Mouse (Mus musculus): Measurements from ENCODE around the gene Cacna1a. TPM values are rescaled to one million over a fixed set of nuclear protein-coding genes. Genes with fewer than 3 reads are reported as not detected.
"Not testable (repeated sequence)": the region's sequence is repeated elsewhere in the genome, so short reads cannot be mapped to it uniquely, and the experiment has no call there.

The Cacna1a gene
- total RNA-seq, 4 experiments from 2014 or later, result 1.3 to 3.6 (median 2.8) TPM

DNA sequence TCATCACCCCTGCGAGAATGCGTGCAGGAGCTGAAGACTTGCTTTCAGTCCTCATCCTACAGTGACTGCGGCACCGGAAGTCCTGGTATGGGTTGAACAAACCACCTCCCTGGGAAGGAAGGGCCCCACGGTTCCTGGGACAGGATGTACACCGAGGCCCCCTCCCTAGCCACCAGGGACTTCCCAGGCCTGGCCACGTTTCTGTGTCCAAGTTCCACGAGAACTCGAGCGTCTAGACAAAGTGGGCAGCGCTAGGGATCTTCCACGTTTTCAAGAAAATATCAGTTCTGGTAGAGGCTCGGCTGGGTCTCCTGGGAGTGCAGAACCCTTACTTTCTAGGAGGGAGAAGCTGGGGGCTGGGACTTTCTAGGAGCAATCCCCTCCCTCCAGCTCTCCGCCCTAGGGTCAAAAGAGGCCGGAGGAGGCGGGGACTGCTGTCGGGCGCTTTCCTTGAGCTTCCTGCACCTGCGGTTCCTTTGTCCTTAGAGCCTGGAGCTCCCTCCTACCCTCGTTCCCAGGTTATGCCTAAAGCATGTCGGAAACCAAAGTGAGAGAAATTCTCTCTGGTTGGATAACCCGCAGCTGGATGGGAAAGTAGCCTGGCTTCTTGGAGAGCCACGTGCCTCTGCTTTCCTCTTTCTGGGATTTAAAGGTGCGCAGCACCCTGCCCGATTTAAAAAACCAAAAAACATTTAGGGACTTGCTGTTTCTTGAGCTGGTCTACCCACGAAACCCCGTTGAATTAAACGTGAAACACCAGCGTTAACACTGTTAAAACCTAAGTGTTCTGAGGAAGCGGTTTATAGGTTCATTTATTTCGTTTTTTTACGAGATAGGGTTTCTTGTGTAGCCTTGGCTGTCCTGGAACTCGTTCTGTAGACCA, 271.9 kb downstream of the Cacna1a start:
- DNase-seq (ENCODE audit: low spot score), result peak; percentile 88

DNA sequence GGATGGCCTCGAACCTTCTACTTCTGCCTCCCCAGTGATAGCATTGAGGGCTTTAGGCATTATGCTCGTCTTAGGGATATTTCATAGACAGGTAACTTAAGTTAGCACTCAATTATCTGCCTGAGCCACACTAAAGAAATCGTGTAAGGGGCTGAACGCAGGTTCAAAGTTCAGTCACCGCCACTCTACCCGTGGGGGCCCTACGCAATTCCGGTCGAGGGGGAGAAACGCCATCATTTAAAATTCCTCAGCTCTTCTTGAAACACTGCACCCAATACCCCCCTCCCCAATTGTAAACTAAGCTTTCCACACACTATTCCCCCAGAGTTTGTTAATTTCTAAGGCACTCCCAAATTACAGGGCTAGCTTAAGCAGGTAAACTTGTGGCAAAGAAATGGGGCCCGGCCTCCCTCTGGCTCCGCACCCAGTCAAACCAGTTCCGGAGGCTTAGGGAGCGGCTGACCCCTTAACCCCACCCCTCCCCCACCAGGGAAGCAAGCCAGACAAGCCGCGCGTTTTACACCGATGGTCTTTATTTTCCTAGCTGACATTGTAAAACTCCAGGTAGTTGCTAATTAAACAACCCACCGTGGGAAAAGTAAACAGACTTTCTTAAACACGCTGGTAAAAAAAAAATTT, 272.7 kb downstream of the Cacna1a start:
- DNase-seq (ENCODE audit: low spot score), result peak; percentile 40

- peak; percentile 95 for DNase-seq (ENCODE audit: low spot score)
These were observed 273.2 kb downstream of the Cacna1a start for GRCm38 (mm10) chr8:84661458-84661871.

DNA sequence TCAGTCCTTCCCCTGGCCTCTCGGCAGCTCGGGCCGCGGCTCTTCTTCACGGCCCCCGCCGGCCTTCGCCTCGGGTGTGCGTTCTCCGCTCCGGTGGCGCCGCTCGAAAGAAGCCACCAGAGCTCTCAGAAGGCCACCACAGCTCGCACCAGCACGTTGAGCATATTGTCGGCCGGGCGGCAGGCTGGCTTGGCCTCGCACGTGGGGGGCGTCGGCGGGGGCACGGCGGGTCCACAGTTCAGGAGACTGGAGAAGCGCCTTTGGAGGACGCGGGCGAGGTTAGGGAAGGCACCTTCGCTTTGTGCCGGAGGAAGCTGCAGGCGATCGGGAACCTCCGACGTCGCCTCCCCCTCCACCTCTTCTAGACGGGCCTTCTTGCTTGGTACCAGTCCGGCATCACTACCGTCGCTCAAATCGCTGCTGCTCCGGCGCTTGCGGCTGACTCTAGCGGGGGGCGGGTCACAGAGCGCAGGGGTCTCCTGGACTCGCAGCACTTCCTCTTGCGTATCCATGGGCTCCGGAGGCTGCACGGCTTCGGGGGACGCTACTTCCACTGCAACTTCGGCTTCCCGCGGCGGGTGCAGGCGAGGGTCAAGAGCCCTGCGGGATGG, 273.8 kb downstream of the Cacna1a start:
- DNase-seq (ENCODE audit: low spot score), result peak; percentile 48

GRCm38 (mm10) chr8:84662581-84663065, 274.4 kb downstream of the Cacna1a start, which contains the start of gene Ier2:
Gene Ier2, minus strand, starts transcription at chr8:84662852.
- DNase-seq (ENCODE audit: low spot score), result peak; percentile 98

GRCm38 (mm10) chr8:84663483-84664327, 275.5 kb downstream of the Cacna1a start:
- peak; percentile 99 for DNase-seq (ENCODE audit: low spot score)

DNA sequence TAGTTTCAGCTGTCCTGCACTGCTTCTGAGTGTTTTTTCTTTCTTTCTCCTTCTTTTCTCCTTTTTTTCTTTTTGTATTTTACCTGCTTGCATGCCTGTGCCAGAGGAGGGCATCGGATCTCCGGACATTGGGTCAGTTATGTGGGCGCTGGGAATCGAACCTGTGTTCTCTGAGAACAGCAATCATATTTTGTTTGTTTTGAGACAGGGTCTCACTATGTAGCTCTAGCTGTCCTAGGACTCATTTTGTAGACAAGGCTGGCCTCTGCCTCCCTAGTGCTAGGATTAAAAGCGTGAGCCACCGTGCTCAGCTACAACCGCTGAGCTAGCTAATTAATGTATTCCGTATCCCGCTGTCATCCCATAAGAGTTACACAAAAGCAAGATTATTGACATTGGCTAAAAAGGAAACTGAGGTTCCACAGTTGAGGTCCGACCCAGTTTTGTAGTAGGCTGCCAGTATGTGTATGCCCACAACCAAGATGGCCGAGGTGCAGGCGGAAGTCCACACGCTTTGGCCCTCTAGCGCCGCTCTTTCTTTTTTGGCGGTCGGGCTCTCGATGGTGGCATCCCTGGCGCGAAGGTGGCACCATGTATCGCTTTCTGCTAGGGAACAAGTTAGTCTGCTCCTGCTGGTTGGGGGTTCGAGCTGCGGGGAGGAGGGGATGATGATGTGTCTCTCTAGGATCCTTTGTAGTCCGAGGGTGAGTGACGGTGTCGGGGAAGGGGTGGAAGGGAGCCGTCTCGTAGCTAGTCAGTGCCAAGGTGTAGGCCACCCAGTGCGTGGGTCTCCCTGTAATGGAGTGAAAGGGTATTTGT, 276.5 kb downstream of the Cacna1a start:
- peak; percentile 83 for DNase-seq (ENCODE audit: low spot score)

DNA sequence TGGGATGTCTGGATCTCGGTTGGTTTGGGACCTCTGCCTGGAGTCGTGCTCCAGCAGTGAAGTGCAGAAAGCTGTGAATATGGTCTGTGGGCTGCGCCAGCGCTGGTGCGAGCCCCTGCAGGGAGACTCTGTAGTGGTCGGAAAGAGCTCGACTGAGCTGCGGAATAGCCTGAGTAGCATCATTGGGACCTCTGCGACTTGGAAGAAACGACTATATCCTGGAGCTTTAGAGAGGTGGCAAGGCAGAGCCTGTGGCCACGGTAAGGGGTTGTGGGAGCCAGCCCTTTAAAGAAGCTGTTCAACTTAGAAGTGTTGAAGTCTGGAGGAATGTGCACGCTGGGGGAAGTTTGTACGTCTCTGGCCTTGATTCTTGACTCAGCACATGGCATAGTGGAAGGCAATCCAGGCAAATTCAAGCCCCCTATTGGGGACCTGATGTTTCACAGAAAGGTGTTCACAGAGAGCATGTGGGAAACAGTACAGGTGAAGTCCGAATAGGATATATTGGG, 277.2 kb downstream of the Cacna1a start:
- DNase-seq (ENCODE audit: low spot score), result no peak

DNA sequence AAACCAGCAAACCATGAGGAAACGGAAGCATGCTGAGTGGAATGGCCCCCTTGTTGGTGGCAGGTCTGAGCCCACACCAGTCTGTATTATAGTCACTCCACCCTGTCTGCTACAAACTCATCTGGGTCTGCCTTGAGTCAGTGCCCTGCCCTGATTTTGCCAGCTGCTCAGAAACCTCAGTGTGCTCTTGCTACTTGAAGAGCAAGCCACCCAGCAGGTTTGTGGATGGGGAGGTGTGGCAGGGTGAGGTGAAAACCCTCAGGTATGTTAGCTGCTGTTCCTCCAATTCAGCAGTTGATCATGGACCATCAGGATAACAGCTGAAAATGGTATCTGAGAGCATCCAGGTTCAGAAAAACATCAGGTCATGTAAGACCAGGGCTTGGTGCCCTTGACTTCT, 279.8 kb downstream of the Cacna1a start:
- no peak for DNase-seq (ENCODE audit: low spot score)

GRCm38 (mm10) chr8:84668731-84669485, 280.7 kb downstream of the Cacna1a start:
- DNase-seq (ENCODE audit: low spot score), result no peak

GRCm38 (mm10) chr8:84670295-84671006, 282.2 kb downstream of the Cacna1a start:
- DNase-seq (ENCODE audit: low spot score), result not testable (repeated sequence)

- DNase-seq (ENCODE audit: low spot score), result no peak
These were observed 289.1 kb downstream of the Cacna1a start for GRCm38 (mm10) chr8:84677305-84677704.

DNA sequence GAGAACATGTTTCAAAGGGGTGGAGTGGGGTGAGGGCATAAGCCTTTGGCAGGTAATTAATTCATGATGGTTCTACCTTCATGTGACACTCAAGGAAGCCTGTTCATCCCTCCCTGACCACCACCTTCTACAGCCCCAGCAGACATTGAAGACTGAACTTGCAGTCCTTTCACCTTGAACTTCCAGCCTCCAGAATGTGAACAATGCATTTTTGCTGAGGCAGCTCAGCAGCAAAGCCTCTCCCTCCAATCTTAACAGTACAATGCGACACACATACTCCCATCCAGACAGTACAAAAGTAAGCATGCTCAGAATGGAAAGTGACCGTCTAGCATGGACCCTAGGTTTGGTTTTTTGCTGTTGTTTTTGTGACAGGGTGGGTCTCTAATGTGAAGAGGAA, 293.2 kb downstream of the Cacna1a start:
- no peak for DNase-seq (ENCODE audit: low spot score)

DNA sequence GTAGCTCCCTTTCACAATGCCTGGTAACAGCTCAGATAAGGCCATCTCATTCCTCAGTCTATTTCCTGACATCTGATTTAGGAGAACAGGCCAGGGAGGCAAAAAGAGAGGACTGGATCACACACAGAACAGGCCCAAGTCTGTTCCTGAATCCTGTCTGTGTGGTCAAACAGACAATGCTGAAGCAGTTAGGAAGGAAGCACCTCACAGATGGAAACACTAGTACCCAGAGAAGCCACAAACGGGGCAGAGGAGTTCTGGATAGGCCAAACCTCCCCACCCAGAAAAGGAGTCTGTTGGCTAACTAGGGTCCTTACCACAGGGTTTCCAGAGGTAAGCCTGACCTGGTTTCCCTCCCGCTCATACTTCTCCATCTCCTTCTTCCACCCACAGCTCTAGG, 294.0 kb downstream of the Cacna1a start:
- DNase-seq (ENCODE audit: low spot score), result no peak

- no peak for DNase-seq (ENCODE audit: low spot score)
These were observed 296.3 kb downstream of the Cacna1a start for GRCm38 (mm10) chr8:84684537-84684936.

DNA sequence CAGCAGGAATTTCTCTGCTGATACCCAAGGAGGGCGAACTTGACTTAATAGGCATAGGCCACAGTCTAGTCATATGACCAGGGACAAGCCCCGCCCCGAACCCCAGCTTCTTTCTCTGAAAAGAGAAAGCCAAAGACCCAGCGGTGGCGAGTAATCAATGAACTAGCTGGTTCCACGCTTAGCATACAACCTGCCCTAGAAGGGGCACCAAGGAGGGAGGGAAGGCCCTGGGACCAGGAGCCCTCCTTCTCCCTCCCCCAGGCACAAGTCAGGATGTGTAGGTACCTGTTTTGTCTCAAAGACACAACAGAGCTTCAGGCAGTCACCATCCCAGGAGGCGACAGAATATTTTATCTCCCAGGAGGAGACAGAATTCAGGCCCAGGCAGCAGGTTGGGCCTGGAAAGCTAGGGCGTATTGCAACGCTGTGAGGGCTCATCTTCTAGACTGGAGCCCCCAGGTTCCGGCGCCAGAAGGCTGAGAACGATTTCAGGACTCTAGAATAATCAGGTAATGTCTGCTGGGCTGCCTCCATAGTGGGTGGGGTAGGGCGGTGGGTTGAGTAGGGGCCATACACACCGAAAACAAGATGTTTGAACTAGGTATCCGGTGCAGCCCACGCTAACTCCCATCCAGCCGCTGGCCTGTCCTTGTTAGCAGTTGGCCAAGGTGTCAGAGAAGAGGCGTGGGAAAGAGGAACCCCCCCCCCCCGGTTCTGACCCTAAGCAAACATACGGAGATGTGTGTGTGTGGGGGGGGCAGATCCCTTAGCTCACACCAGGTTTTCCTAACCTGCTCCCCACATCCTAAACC, 298.2 kb downstream of the Cacna1a start, which contains the start of gene Trmt1:
Gene Trmt1 (plus strand): TSS at position 117 of the 812 bp plus-strand sequence.
- no peak for DNase-seq (ENCODE audit: low spot score)

GRCm38 (mm10) chr8:84687003-84687704, 298.9 kb downstream of the Cacna1a start:
- no peak for DNase-seq (ENCODE audit: low spot score)
